Mouse (Mus musculus): Measurements from ENCODE around the gene Stk10.
"Not testable (repeated sequence)": the region's sequence is repeated elsewhere in the genome, so short reads cannot be mapped to it uniquely, and the experiment has no call there.

Stk10 gene

DNA sequence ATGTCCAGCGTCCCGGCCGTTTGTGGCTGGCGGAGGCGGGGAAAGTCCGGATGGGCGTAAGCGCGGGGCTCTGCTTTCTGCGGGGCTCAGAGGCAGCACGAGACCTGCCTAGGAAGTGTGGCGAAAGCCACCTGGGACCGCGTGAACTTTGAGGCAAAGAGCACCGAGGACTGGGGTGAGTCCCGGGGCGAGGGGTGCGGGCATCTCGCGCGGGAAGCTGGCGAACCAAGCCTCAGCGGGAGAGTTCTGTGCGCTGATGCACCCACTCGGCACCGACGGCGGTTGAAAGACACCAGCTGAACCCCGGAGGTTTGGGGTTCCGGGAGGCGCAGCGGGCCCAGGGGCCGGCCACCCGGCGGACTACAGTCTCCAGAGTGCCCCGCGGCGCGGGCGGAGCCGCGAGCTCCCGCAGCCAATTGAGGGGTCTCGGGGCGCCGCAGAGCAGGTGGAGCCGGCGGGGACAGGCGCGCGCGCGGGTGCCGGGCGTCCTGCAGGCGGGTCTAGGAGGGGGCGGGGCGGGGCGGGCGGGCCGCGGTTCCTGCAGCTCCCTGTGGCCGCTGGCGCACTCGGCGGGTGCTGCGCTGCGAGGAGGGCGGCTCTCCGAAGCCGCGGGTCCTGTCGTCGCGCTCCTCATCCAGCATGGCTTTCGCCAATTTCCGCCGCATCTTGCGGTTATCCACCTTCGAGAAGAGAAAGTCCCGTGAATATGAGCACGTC lies at the start of gene Stk10:
Gene Stk10 (plus strand): TSS at position 541 of the 717 bp plus-strand sequence.
- peak; percentile 78 for DNase-seq (ENCODE audit: low read depth, low spot score)

GRCm38 (mm10) chr11:32485290-32485689 lies 47.8 kb upstream of the Stk10 start:
- DNase-seq (ENCODE audit: low read depth, low spot score), result no peak

DNA sequence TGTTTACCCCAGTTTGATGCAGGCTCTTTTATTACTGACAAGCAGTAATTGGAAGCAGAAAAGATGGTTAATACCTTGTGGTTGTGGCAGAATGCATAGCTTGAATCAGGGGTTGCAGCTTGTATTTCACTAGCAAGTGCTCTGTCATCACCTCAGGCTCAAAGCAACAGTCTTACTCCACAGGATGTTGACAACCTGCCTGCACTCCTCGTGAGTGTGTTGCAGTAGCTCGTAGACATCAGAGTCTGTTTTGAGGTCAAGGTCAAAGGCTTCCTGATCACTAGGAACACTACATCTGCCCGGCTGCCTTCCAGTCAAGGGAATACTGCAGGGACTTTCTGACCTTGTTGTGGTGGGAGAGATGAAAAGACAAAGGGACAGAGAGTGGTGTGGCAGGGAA lies 46.5 kb upstream of the Stk10 start:
- DNase-seq (ENCODE audit: low read depth, low spot score), result no peak

GRCm38 (mm10) chr11:32487501-32487900 lies 45.6 kb upstream of the Stk10 start:
- no peak for DNase-seq (ENCODE audit: low read depth, low spot score)

DNA sequence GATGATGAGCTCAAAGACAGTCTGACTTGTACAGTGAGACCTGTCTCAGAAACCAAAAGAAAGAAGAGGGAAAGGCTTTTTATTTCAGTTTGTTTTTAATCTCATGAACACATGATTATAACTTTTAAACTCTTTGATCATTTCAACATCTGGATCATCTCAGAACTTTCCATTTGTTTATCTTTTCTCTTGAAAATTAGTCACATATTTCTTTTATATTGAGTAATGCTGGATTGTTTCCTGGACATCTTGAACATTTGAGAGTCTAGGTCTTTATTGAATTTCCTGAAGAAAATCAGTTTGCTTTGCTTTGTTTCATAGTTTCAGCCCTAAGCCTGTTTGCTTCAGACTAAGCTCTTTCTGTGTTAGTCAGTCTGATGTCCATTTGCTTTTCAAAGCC lies 44.8 kb upstream of the Stk10 start:
- DNase-seq (ENCODE audit: low read depth, low spot score), result no peak

GRCm38 (mm10) chr11:32488808-32489670 lies 44.1 kb upstream of the Stk10 start:
- DNase-seq (ENCODE audit: low read depth, low spot score), result peak; percentile 8

GRCm38 (mm10) chr11:32491079-32491478 lies 42.0 kb upstream of the Stk10 start:
- DNase-seq (ENCODE audit: low read depth, low spot score), result no peak

GRCm38 (mm10) chr11:32493312-32493711 lies 39.8 kb upstream of the Stk10 start:
- no peak for DNase-seq (ENCODE audit: low read depth, low spot score)

DNA sequence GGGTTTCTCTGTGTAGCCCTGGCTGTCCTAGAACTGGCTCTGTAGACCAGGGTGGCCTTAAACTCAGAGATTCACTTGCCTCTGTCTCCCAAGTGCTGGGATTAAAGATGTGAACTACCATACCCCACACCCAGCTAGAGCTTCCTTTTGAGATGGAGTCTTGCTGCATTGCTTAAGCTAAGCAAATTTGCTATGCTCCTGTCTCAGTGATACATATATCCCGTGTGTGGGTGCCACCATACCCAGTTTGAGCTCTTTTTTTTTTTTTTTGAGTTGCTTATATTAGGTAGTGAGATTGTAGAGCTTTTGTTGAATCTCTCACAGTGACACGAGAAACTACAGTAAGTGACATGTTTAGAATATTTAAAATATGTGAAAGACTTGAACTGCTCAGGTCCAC lies 37.8 kb upstream of the Stk10 start:
- no peak for DNase-seq (ENCODE audit: low read depth, low spot score)

DNA sequence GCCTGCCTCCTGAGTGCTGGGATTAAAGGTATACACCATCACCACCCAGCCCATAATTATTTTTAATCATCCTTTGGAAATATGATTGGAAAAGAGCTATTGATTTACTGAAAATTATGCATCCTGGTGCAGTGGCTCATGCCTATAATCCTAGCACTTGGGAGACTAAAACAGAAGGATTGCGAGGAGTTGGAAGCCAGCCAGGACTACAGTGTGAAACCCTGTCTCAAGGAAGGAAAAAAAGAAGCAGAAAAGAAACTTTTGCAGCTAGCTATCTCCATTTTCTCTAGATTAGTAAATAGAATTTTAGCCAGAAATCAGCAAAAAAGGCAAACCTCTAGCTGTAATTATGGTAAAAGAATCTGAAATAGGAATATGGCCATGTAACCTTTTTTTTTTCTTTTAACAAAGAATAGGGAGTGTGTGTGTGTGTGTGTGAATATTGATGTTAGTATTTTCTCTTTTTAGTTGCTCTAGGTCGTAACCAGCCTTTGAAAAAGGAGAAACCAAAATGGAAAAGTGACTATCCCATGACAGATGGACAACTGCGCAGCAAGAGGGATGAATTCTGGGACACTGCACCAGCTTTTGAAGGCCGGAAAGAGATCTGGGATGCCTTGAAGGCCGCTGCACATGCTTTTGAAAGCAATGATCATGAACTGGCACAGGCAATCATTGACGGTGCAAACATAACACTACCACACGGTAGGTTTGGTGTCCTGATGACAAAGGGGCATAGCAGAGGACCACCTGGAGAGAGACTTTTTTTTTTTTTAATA lies 34.2 kb upstream of the Stk10 start:
- no peak for DNase-seq (ENCODE audit: low read depth, low spot score)

- no peak for DNase-seq (ENCODE audit: low read depth, low spot score)
Observed at GRCm38 (mm10) chr11:32499931-32500330, 33.2 kb upstream of the Stk10 start.

GRCm38 (mm10) chr11:32503711-32504110 lies 29.4 kb upstream of the Stk10 start:
- no peak for DNase-seq (ENCODE audit: low read depth, low spot score)

GRCm38 (mm10) chr11:32505091-32505739 lies 27.9 kb upstream of the Stk10 start:
- no peak for DNase-seq (ENCODE audit: low read depth, low spot score)

GRCm38 (mm10) chr11:32510930-32511329 lies 22.2 kb upstream of the Stk10 start:
- DNase-seq (ENCODE audit: low read depth, low spot score), result no peak

DNA sequence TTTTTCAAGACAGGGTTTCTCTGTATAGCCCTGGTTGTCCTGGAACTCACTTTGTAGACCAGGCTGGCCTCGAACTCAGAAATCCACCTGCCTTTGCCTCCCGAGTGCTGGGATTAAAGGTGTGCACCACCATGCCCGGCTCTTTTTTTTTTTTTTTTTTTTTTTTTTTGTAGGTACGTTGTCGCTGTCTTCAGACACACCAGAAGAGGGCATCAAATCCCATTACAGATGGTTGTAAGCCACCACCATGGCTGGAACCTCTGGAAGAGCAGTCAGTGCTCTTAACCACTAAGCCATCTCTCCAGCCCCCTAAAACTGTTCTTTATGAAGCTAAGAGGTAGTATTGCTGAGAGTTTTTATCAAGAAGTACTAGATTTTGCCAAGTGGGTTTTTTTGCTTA lies 18.3 kb upstream of the Stk10 start:
- DNase-seq (ENCODE audit: low read depth, low spot score), result not testable (repeated sequence)

DNA sequence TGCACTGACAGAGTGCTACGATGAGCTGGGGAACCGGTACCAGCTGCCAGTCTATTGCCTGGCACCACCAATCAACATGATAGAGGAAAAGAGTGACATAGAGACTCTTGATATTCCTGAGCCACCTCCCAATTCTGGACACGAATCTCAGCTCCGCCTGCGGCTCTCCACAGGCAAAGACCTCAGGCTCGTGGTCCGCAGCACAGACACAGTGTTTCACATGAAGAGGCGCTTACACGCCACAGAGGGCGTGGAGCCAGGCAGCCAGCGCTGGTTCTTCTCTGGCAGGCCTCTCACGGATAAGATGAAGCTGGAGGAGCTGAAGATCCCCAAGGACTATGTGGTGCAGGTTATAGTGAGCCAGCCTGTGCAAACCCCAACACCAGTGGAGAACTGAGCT lies 17.0 kb upstream of the Stk10 start:
- DNase-seq (ENCODE audit: low read depth, low spot score), result no peak

GRCm38 (mm10) chr11:32516916-32517712 lies 16.0 kb upstream of the Stk10 start:
- no peak for DNase-seq (ENCODE audit: low read depth, low spot score)

DNA sequence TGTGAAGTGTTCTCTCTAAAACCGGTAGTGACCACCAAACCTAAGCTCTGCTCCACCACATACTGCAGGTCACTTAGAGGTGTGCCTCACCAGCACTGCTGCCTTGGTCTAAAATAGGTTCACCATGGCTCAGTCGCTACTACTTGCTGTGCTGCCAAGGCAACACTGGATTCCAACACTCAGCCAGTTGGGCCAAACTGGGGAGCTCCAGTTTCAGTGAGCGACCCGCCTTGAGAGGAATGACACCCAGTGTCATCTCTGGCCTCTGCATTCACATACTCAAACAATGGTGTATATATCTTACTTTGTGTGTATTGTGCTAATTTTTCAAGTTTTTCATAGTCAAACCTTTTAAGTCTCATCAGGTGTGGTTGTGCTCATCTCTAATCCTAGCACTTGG lies 14.3 kb upstream of the Stk10 start:
- DNase-seq (ENCODE audit: low read depth, low spot score), result no peak

- DNase-seq (ENCODE audit: low read depth, low spot score), result no peak
Observed at GRCm38 (mm10) chr11:32519354-32519753, 13.8 kb upstream of the Stk10 start.

DNA sequence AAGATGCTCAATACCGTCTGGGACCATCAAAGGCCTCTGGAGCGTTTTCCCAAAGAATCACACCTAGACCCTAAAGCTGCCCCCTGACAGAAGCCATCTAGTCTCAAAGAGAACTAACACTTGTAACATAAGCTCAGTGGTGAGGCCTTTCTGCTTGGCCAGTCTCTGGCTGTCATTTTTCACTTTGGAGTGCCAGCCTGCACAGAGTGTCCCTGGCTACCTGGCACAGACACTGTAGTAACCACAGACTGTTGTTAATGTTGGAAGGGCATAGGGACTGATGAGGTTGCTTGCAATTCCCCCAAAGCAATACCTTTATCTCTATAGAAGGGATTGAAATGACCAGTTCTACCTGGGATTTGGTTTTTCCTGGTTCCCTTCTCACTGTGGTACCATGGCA lies 11.9 kb upstream of the Stk10 start:
- no peak for DNase-seq (ENCODE audit: low read depth, low spot score)

Measured in mesoderm, embryonic 11.5 days (tissue).